Mouse (Mus musculus) CH12.LX (cell line): Measurements from ENCODE around the gene Casq2. TPM values are rescaled to one million over a fixed set of nuclear protein-coding genes. Genes with fewer than 3 reads are reported as not detected.

Experiments
- DNase-seq: peaks from one replicate; pipeline ENCODE4 v3.0.0-alpha.2; 2013; ENCODE audit errors: extremely low read depth
- H3K27ac ChIP-seq: 2 replicates; pipeline ENCODE4 v1.5.1; 2012; ENCODE audit warnings: low read depth, mild to moderate bottlenecking, control low read depth, moderate library complexity; ENCODE audit not compliant: insufficient read depth
- H3K27me3 ChIP-seq: replicated peaks from 2 replicates; pipeline ENCODE3; 2012; ENCODE audit warnings: inconsistent platforms
- H3K36me3 ChIP-seq, 2 experiments: replicated peaks in 1 of 2; 2 replicates each; pipeline versions ENCODE3 to v1.6.1; 2012; ENCODE audit warnings: inconsistent platforms in 1 of 2, low read length in 1 of 2, mild to moderate bottlenecking in 1 of 2, mixed read lengths in 1 of 2, moderate library complexity in 1 of 2; ENCODE audit not compliant: control insufficient read depth in 1 of 2, insufficient read depth in 1 of 2
- H3K4me1 ChIP-seq, 2 experiments: 2 replicates each; pipeline ENCODE4 v1.6.1; 2012; ENCODE audit warnings: inconsistent platforms in 1 of 2, moderate library complexity in 1 of 2; ENCODE audit not compliant: insufficient read depth in 2 of 2, control insufficient read depth in 1 of 2
- H3K4me2 ChIP-seq: 2 replicates; pipeline ENCODE4 v1.6.1; 2012; ENCODE audit warnings: low read depth, mild to moderate bottlenecking, control low read depth; ENCODE audit not compliant: poor library complexity, insufficient read depth, severe bottlenecking
- H3K4me3 ChIP-seq, 3 experiments: fragments of 150-350 bp in 1 of 3; sonication (generic) in 1 of 3; replicated peaks in 1 of 3; 2 replicates each; pipeline versions ENCODE3 to v1.5.1; 2011 to 2012; ENCODE audit warnings: low read depth in 2 of 3, low read length in 2 of 3, mild to moderate bottlenecking in 2 of 3, moderate library complexity in 2 of 3, control low read depth in 1 of 3, improper control_type of control experiment in 1 of 3, inconsistent platforms in 1 of 3, mixed read lengths in 1 of 3; ENCODE audit not compliant: poor library complexity in 1 of 3
- H3K79me2 ChIP-seq: replicated peaks from 2 replicates; pipeline ENCODE4 v1.6.1; 2012; ENCODE audit warnings: mild to moderate bottlenecking, moderate library complexity; ENCODE audit not compliant: control insufficient read depth, poor library complexity, insufficient read depth, severe bottlenecking; ENCODE audit errors: extremely low read depth
- H3K9ac ChIP-seq: 2 replicates; pipeline ENCODE4 v1.6.1; 2012; ENCODE audit warnings: low read depth, mild to moderate bottlenecking, control low read depth, moderate library complexity; ENCODE audit not compliant: insufficient read depth
- H3K9me3 ChIP-seq: replicated peaks from 2 replicates; pipeline ENCODE3; 2012; ENCODE audit warnings: low read length, inconsistent platforms, mixed read lengths
- CHD1 ChIP-seq: IDR thresholded peaks from 2 replicates; pipeline ENCODE4 v1.6.1; 2012; ENCODE audit warnings: low read depth, low read length, improper control_type of control experiment, inconsistent platforms
- CHD2 ChIP-seq: IDR thresholded peaks from 2 replicates; pipeline ENCODE4 v1.6.1; 2011; ENCODE audit warnings: low read length, improper control_type of control experiment
- ELF1 ChIP-seq: IDR thresholded peaks from 2 replicates; pipeline ENCODE4 v1.6.1; 2014; ENCODE audit warnings: low read depth, mild to moderate bottlenecking, inconsistent platforms, low read length, improper control_type of control experiment
- EP300 ChIP-seq: IDR thresholded peaks from 2 replicates; pipeline ENCODE4 v1.6.1; 2011; ENCODE audit warnings: low read length, improper control_type of control experiment
- HCFC1 ChIP-seq: IDR thresholded peaks from 2 replicates; pipeline ENCODE4 v1.6.1; 2012; ENCODE audit warnings: low read depth, mild to moderate bottlenecking, inconsistent platforms, low read length, improper control_type of control experiment
- KAT2A ChIP-seq: IDR thresholded peaks from 2 replicates; pipeline ENCODE4 v1.6.1; 2012; ENCODE audit warnings: low read length, improper control_type of control experiment, inconsistent platforms; ENCODE audit not compliant: insufficient replicate concordance
- MAFK ChIP-seq: IDR thresholded peaks from 2 replicates; pipeline ENCODE4 v1.6.1; 2011; ENCODE audit warnings: low read length, improper control_type of control experiment; ENCODE audit not compliant: insufficient replicate concordance
- MAZ ChIP-seq: IDR thresholded peaks from 2 replicates; pipeline ENCODE4 v1.6.1; 2012; ENCODE audit warnings: low read depth, mild to moderate bottlenecking, inconsistent platforms, low read length, improper control_type of control experiment, moderate library complexity
- POLR2A ChIP-seq: IDR thresholded peaks from 2 replicates; pipeline ENCODE4 v1.6.1; 2011; ENCODE audit warnings: low read depth, mild to moderate bottlenecking, improper control_type of control experiment, low read length
- POLR2AphosphoS2 ChIP-seq: IDR thresholded peaks from 2 replicates; pipeline ENCODE4 v1.6.1; 2011; ENCODE audit warnings: low read depth, low read length, improper control_type of control experiment
- USF2 ChIP-seq: conservative IDR thresholded peaks from 2 replicates; pipeline ENCODE4 v1.6.1; 2011; ENCODE audit warnings: low read depth, low read length, improper control_type of control experiment
- ZMIZ1 ChIP-seq: IDR thresholded peaks from 2 replicates; pipeline ENCODE4 v1.6.1; 2012; ENCODE audit warnings: low read depth, mild to moderate bottlenecking, inconsistent platforms, low read length, improper control_type of control experiment
- ZNF384 ChIP-seq: IDR thresholded peaks from 2 replicates; pipeline ENCODE4 v1.6.1; 2012; ENCODE audit warnings: low read depth, low read length, improper control_type of control experiment, inconsistent platforms
- dilution Hi-C: fragments of 300-500 bp; cut with MboI; formaldehyde crosslinking; loops from 2 replicates; pipeline ENCODE4 v1.14.3; 2020; ENCODE audit warnings: low sequenced_read_pairs; ENCODE audit not compliant: extremely low pct_unique_long_range_greater_than_20kb, extremely low pct_ligation_motif_present
- in situ Hi-C: fragments of 300-500 bp; cut with MboI; formaldehyde crosslinking; loops from 3 replicates; pipeline ENCODE4 v1.14.3; 2019; ENCODE audit warnings: low sequenced_read_pairs, low pct_ligation_motif_present, low pct_unique_long_range_greater_than_20kb, mixed read lengths
- polyA plus RNA-seq: library from polyadenylated mRNA; unstranded; fragments of >175 nt; gene quantifications from 2 replicates; pipeline ENCODE4 v1.2.1, GENCODE M21; 2012; ENCODE audit warnings: low read depth; ENCODE audit not compliant: insufficient read length
- total RNA-seq, 2 experiments: library from RNA; depleted of rRNA; stranded (reverse); fragments of 300-350 nt in 1 of 2; fragments of >200 nt in 1 of 2; gene quantifications; 2 replicates each; pipeline ENCODE4 v1.2.3; 2012 to 2014

Casq2 gene
- total and polyA plus RNA-seq, 3 experiments: not detected

GRCm38 (mm10) chr3:102083589-102084230 lies 2.5 kb upstream of the Casq2 start:
- H3K9ac ChIP-seq: no peak overlapping the region

GRCm38 (mm10) chr3:102084833-102085491 lies 1.3 kb upstream of the Casq2 start:
- Histone ChIP-seq H3K79me2 (no peaks in the 10 kb centered on the region), H3K4me1 (peaks cover 0 to 6% of the 10 kb centered on the region in 2 experiments; a peak in 1 of 4 replicates), H3K4me2 (no peak overlapping the region), H3K27me3 (no peaks in the 10 kb centered on the region), H3K4me3 (no peak overlapping the region), H3K9me3 (peaks cover 3% of the 10 kb centered on the region), H3K27ac (no peak overlapping the region), H3K9ac (no peak overlapping the region), H3K36me3 (no peaks in the 10 kb centered on the region)
- in situ Hi-C loops (no loop called here), dilution Hi-C loops (no loop called here)
- DNase-seq: no peak
- TF ChIP-seq MAZ (no peak), KAT2A (no peak), ZMIZ1 (no peak), ELF1 (no peak), USF2 (no peak), CHD2 (no peak), POLR2A (no peak), ZNF384 (no peak), POLR2AphosphoS2 (no peak), MAFK (no peak), HCFC1 (no peak)

More at GRCm38 (mm10) chr3:102083589-102084230, 2.5 kb upstream of the Casq2 start:
- Histone ChIP-seq H3K27ac (no peak overlapping the region), H3K4me3 (no peak overlapping the region), H3K27me3 (no peaks in the 10 kb centered on the region), H3K9me3 (peaks cover 3% of the 10 kb centered on the region), H3K4me2 (no peak overlapping the region; the same call in 1 of the 2 replicates), H3K36me3 (no peaks in the 10 kb centered on the region), H3K79me2 (no peaks in the 10 kb centered on the region), H3K4me1 (peaks cover 0 to 6% of the 10 kb centered on the region in 2 experiments; a peak in 1 of 4 replicates)
- dilution Hi-C loops (no loop called here), in situ Hi-C loops (no loop called here)
- no peak for TF ChIP-seq CHD1
- TF ChIP-seq EP300: no peak
- TF ChIP-seq POLR2AphosphoS2: no peak
- no peak for DNase-seq
